Mouse (Mus musculus) bone marrow macrophage, adult 2 months (primary cell): Measurements from ENCODE around the gene Cntnap4.

Experiments used
- CTCF ChIP-seq: IDR thresholded peaks from 2 replicates; pipeline ENCODE4 v1.5.1; 2012; ENCODE audit warnings: low read depth, mild to moderate bottlenecking, low read length, moderate library complexity
- POLR2A ChIP-seq: IDR thresholded peaks from 2 replicates; pipeline ENCODE4 v1.6.1; 2012; ENCODE audit warnings: mild to moderate bottlenecking, low read depth, low read length, borderline replicate concordance

GRCm38 (mm10) chr8:112809382-112809781 lies 239.5 kb downstream of the Cntnap4 start:
- no peak for TF ChIP-seq POLR2A
- no peak for TF ChIP-seq CTCF
